Mouse (Mus musculus) embryonic facial prominence, embryonic 11.5 days (tissue): ENCODE measurements at regions not wholly inside any gene's neighbourhood (a gene's known extent, or its start where the extent isn't known, plus 50 kb on each side); places are given as distances from the start of the nearest gene placed in this dataset.
A peak's percentile ranks its signal among the peaks of the same experiment; 100 is the strongest.

Experiments used
- ATAC-seq: fragments of 200-750 bp; cut with Nextera tagmentation; replicated peaks from 2 replicates; pipeline ENCODE4 v1.8.0; 2017; ENCODE audit warnings: low read depth; ENCODE audit not compliant: insufficient number of reproducible peaks, low FRiP score, low TSS enrichment
- DNase-seq: peaks from one replicate; pipeline ENCODE4 v3.0.0-alpha.2; 2015; ENCODE audit warnings: low spot score
- H3K27ac ChIP-seq: fragments of 300-500 bp; sonication (generic); replicated peaks from 2 replicates; pipeline ENCODE4 v1.5.1; 2014; ENCODE audit warnings: mild to moderate bottlenecking, low read depth, low read length, control low read depth
- H3K27me3 ChIP-seq: fragments of 300-500 bp; sonication (generic); 2 replicates; pipeline ENCODE4 v1.6.1; 2014; ENCODE audit warnings: mild to moderate bottlenecking, low read length, moderate library complexity, mixed read lengths; ENCODE audit not compliant: control insufficient read depth, insufficient read depth
- H3K36me3 ChIP-seq: fragments of 300-500 bp; sonication (generic); replicated peaks from 2 replicates; pipeline ENCODE4 v1.6.1; 2014; ENCODE audit warnings: low read depth, mild to moderate bottlenecking, low read length, moderate library complexity, mixed read lengths; ENCODE audit not compliant: control insufficient read depth, insufficient read depth
- H3K4me1 ChIP-seq: fragments of 300-500 bp; sonication (generic); 2 replicates; pipeline ENCODE4 v1.6.1; 2014; ENCODE audit warnings: low read length, mixed read lengths; ENCODE audit not compliant: control insufficient read depth, insufficient read depth
- H3K4me2 ChIP-seq: fragments of 300-500 bp; sonication (generic); 2 replicates; pipeline ENCODE4 v1.6.1; 2014; ENCODE audit warnings: low read depth, mild to moderate bottlenecking, control low read depth, low read length, moderate library complexity
- H3K4me3 ChIP-seq: fragments of 300-500 bp; sonication (generic); 2 replicates; pipeline ENCODE4 v1.5.1; 2014; ENCODE audit warnings: low read depth, low read length, control low read depth
- H3K9ac ChIP-seq: fragments of 300-500 bp; sonication (generic); replicated peaks from 2 replicates; pipeline ENCODE4 v1.6.1; 2014; ENCODE audit warnings: mild to moderate bottlenecking, control low read depth, low read length
- H3K9me3 ChIP-seq: fragments of 300-500 bp; sonication (generic); replicated peaks from 2 replicates; pipeline ENCODE4 v1.6.1; 2016; ENCODE audit warnings: mild to moderate bottlenecking, low read length, inconsistent platforms, mixed read lengths; ENCODE audit not compliant: control insufficient read depth
- WGBS: fragments of 180-500 bp; shearing (Covaris S2); extraction: QIAGEN DNeasy Blood & Tissue Kit; methylation state at CpG from one replicate; pipeline ENCODE4 v1.1.7; 2014; 5-methylcytosine and 5-hydroxymethylcytosine counted together

DNA sequence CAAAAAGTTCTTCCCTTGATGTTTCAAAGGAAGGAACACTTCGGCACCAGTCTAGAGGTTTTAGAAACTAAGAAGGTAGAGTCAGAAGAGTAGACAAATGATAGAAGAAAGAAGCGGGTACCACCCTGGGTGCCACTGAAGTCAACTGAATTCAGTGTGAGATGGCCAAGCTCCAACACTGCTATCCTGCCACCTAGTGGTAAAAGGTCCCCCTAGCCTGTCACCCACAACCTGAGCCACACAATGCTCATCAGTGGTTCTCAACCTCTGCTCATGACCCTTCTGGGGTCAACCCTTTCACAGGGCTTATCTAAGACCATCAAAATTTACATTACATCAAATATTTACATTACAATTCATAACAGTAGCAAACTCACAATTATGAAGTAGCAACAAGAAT is 168.1 kb downstream of the Cox18 start:
- DNase-seq, result peak; percentile 25
- 70% methylated on average over 2 of the region's 2 CpGs for WGBS
- no peaks in the 10 kb centered on the region for H3K9me3 ChIP-seq
- H3K27ac ChIP-seq, result no peak overlapping the region
- H3K4me3 ChIP-seq, result no peak overlapping the region
- H3K36me3 ChIP-seq, result no peaks in the 10 kb centered on the region
- ATAC-seq, result peak; percentile 76; the same call in 1 of the 2 replicates
- no peaks in the 10 kb centered on the region for H3K4me1 ChIP-seq
- no peak overlapping the region for H3K4me2 ChIP-seq
- no peak overlapping the region for H3K9ac ChIP-seq
- no peaks in the 10 kb centered on the region for H3K27me3 ChIP-seq

DNA sequence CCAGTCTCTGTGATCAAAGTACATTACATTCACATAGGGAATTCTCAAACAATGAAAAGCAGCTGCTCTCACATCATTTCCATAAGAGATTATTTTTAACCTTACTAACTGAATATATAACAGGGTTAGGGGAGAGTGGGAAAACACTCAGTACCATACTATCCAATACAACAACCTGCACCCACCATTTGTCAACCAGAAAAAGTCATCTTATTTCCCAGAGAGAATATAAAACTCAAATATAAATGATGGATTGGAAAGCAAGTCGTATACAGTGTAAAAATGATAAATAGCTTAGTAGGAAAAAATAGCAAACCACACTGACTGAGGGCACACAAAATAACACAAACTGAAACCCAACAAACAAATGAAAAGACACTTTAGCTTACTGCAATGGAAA is 169.4 kb upstream of the Adamts3 start:
- Histone ChIP-seq H3K9ac (no peak overlapping the region), H3K27ac (no peak overlapping the region), H3K4me2 (no peak overlapping the region), H3K27me3 (no peaks in the 10 kb centered on the region), H3K9me3 (no peaks in the 10 kb centered on the region), H3K36me3 (no peaks in the 10 kb centered on the region), H3K4me3 (no peak overlapping the region), H3K4me1 (no peaks in the 10 kb centered on the region)
- 76% methylated on average over 1 of the region's 1 CpGs for WGBS
- DNase-seq (no peak), ATAC-seq (no peak)

DNA sequence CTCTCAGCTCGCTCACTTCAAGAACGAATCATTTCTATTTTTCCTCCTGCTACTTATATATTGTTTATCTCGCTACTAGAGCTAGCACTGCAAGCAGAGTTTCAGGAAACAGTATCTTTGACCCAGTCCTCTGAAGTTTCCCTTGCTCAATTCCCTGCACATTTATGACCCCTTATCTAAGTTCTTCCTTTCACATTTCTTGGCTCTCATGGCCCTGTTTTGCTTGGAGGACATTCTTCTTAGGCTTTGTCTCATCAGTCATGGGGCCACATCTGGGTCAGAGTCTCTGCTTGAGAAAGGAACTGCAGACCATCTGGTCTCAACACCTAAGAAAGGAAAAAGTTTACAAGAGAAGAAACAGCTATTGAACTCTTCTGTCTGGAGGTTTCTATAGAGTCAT is 166.7 kb upstream of the Adamts3 start:
- Histone ChIP-seq H3K36me3 (no peaks in the 10 kb centered on the region), H3K9ac (no peak overlapping the region), H3K27ac (no peak overlapping the region), H3K4me3 (no peak overlapping the region), H3K4me2 (no peak overlapping the region), H3K9me3 (no peaks in the 10 kb centered on the region), H3K27me3 (no peaks in the 10 kb centered on the region), H3K4me1 (no peaks in the 10 kb centered on the region)
- WGBS, result 91% methylated on average over 3 of the region's 3 CpGs
- DNase-seq (no peak), ATAC-seq (no peak)

DNA sequence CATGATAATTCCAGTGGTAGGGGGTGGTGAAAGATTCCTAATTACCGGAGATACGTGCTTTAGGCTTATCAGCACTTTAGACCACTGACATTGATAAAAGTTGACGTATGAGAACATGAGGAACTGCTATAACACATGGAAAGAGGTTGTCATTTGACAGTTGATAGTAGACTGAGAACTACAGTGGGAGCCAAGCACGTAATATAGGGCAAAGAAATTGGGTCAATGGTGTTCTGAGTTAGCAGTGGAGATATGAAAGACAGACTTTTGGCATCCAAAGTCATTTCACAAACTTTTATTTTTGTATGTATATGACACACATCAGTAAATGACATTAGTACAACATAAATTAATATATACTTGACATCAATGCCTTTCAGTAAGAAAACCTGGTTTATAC is 159.6 kb upstream of the Adamts3 start:
- DNase-seq (no peak), ATAC-seq (no peak)
- H3K4me3 ChIP-seq, result no peak overlapping the region
- 79% methylated on average over 4 of the region's 4 CpGs for WGBS
- no peak overlapping the region for H3K4me2 ChIP-seq
- no peaks in the 10 kb centered on the region for H3K36me3 ChIP-seq
- no peaks in the 10 kb centered on the region for H3K4me1 ChIP-seq
- no peaks in the 10 kb centered on the region for H3K9me3 ChIP-seq
- no peaks in the 10 kb centered on the region for H3K27me3 ChIP-seq
- no peak overlapping the region for H3K9ac ChIP-seq
- H3K27ac ChIP-seq, result no peak overlapping the region

DNA sequence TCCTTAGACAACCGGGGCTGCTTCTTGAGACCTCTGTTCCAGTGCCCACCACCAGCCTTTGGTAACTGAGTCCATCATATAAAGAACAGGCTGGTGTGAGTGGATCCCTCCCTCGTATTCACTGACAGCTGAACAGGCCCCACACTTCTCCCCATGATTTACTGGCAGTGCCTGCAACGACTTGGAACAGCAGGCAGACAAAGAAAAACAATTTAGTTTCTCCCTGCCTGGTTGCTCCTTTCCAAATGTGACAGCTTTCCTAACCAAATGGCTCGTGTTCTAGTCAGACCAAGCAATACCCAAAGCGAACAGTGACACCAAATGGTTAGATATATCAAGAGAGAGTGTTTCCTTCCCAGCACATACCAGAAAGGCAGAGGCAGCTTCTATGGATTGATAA is 150.0 kb upstream of the Adamts3 start:
- no peak for DNase-seq
- H3K27ac ChIP-seq, result no peak overlapping the region
- H3K4me3 ChIP-seq, result no peak overlapping the region
- no peak overlapping the region for H3K4me2 ChIP-seq
- no peaks in the 10 kb centered on the region for H3K36me3 ChIP-seq
- H3K9me3 ChIP-seq, result no peaks in the 10 kb centered on the region
- ATAC-seq, result no peak
- H3K9ac ChIP-seq, result no peak overlapping the region
- H3K4me1 ChIP-seq, result no peaks in the 10 kb centered on the region
- H3K27me3 ChIP-seq, result no peaks in the 10 kb centered on the region
- WGBS, result 61% methylated on average over 5 of the region's 5 CpGs

DNA sequence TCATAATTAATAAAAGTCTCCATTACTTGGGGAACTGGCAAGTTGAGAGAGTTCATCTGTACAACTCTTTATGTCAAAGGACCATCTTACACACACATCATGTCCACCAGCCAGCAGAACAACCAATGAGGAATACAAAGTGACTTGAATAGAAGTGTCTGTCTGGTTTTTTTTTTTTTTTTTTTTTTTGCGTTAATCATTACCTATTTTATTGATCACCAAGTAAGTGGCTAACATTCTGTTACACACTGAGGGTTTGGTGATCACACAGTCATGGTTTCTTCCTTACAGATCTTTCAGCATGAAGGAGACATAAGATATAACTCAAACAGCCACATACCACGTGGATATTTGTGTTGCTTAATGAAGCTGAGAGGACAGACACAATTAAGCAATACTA is 147.6 kb upstream of the Adamts3 start:
- Histone ChIP-seq H3K27me3 (no peaks in the 10 kb centered on the region), H3K4me1 (no peaks in the 10 kb centered on the region), H3K27ac (no peak overlapping the region), H3K4me3 (no peak overlapping the region), H3K9ac (no peak overlapping the region), H3K36me3 (no peaks in the 10 kb centered on the region), H3K9me3 (no peaks in the 10 kb centered on the region), H3K4me2 (no peak overlapping the region)
- DNase-seq, result no peak
- 83% methylated on average over 2 of the region's 2 CpGs for WGBS
- no peak for ATAC-seq

DNA sequence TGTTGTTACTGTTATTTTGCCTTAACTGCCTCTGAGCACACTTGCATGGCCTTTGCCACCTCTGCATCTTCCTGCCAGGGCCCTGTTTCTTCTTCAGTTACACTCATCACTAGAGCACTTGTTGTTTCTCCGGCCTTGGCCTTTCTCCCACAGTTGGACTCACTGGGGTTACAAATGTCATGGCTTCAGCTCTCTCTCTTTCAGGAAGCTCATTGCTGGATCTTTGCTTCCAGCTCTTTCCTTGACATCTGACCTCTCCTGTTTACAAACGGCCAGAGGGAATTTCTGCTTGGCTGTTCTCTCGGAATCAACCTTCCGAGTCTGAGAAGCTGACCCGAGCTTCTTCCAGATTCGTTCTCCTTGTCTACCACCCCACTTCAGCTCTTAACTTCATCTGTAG is 146.6 kb upstream of the Adamts3 start:
- DNase-seq (no peak), ATAC-seq (no peak)
- Histone ChIP-seq H3K9ac (no peak overlapping the region), H3K4me1 (no peaks in the 10 kb centered on the region), H3K27me3 (no peaks in the 10 kb centered on the region), H3K9me3 (no peaks in the 10 kb centered on the region), H3K27ac (no peak overlapping the region), H3K4me3 (no peak overlapping the region), H3K36me3 (no peaks in the 10 kb centered on the region), H3K4me2 (no peak overlapping the region)
- 12% methylated on average over 6 of the region's 6 CpGs for WGBS

DNA sequence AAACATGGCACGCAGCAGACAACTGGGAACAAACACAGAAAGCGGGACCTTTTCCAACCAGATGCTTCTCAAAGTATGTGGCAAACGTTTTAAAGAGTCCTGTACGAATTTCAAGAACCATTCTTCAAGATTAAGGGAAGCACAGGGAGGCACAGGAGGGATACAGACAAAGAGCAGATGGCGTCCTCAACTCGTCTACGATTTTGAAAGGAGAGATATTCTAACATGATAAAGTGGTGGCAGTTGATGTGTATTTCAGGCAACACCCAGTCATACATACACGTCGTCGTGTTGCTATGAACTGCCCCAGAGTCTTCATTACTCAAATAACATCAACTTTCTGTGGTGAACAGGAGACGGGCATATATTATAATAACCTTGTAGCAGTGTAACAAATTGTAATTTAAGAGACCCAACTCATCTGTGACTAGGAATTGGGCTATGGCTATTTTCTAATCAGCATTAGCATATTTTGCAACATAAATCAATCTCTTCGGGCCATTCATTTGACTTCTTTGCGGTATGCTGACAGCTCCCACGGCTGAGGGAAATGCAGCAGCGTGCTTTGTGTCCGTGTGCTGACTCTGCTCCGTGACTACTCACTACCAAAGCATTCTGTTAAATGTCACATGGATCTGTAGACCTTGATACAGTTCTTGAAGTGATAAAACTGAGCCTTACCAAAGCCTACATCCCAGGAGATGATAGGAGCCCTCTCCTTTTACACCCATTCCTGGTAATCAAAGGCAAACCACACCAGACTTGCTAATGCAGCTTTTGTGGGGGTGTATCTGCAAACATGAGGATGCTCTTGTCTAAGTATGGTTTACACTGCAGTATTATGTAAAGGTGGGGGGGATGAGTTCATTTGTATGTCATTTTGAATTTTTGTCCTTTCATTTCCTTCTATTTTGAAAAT is 144.0 kb upstream of the Adamts3 start:
- 79% methylated on average over 17 of the region's 17 CpGs for WGBS
- H3K4me2 ChIP-seq, result no peak overlapping the region
- H3K4me3 ChIP-seq, result no peak overlapping the region
- no peak for DNase-seq
- H3K4me1 ChIP-seq, result no peaks in the 10 kb centered on the region
- ATAC-seq, result no peak
- no peak overlapping the region for H3K9ac ChIP-seq
- H3K36me3 ChIP-seq, result no peaks in the 10 kb centered on the region
- no peaks in the 10 kb centered on the region for H3K27me3 ChIP-seq
- H3K27ac ChIP-seq, result no peak overlapping the region
- H3K9me3 ChIP-seq, result no peaks in the 10 kb centered on the region
